Mouse (Mus musculus) midbrain, embryonic 12.5 days (tissue): Measurements from ENCODE around the gene 2210011C24Rik. TPM values are rescaled to one million over a fixed set of nuclear protein-coding genes. Genes with fewer than 3 reads are reported as not detected.
"Not testable (repeated sequence)": the region's sequence is repeated elsewhere in the genome, so short reads cannot be mapped to it uniquely, and the experiment has no call there.

ENCODE experiments used
- ATAC-seq: fragments of 200-750 bp; cut with Nextera tagmentation; 2 replicates; pipeline ENCODE4 v1.8.0; 2017; ENCODE audit warnings: low read depth, moderate TSS enrichment, moderate library complexity; ENCODE audit not compliant: low FRiP score
- H3K27ac ChIP-seq: fragments of 300-500 bp; sonication (generic); replicated peaks from 2 replicates; pipeline ENCODE4 v1.5.1; 2016; ENCODE audit warnings: mild to moderate bottlenecking
- H3K27me3 ChIP-seq: fragments of 300-500 bp; sonication (generic); 2 replicates; pipeline ENCODE4 v1.6.1; 2016; ENCODE audit warnings: mild to moderate bottlenecking
- H3K36me3 ChIP-seq: fragments of 300-500 bp; sonication (generic); 2 replicates; pipeline ENCODE4 v1.6.1; 2016
- H3K4me1 ChIP-seq: fragments of 300-500 bp; sonication (generic); 2 replicates; pipeline ENCODE4 v1.6.1; 2016
- H3K4me2 ChIP-seq: fragments of 300-500 bp; sonication (generic); replicated peaks from 2 replicates; pipeline ENCODE4 v1.6.1; 2016; ENCODE audit warnings: mild to moderate bottlenecking, moderate library complexity
- H3K4me3 ChIP-seq: fragments of 300-500 bp; sonication (generic); 2 replicates; pipeline ENCODE4 v1.5.1; 2016; ENCODE audit warnings: mild to moderate bottlenecking
- H3K9ac ChIP-seq: fragments of 300-500 bp; sonication (generic); replicated peaks from 2 replicates; pipeline ENCODE4 v1.6.1; 2016; ENCODE audit warnings: mild to moderate bottlenecking, moderate library complexity
- H3K9me3 ChIP-seq: fragments of 300-500 bp; sonication (generic); 2 replicates; pipeline ENCODE4 v1.6.1; 2016; ENCODE audit warnings: mild to moderate bottlenecking
- WGBS: fragments of 180-500 bp; shearing (Covaris S2); methylation state at CpG from one replicate; pipeline ENCODE4 v1.1.7; 2016; 5-methylcytosine and 5-hydroxymethylcytosine counted together
- polyA plus RNA-seq: library from polyadenylated mRNA; unstranded; fragments of >200 nt; fragmentation: Nextera tagmentation; extraction: Ambion mirVana; gene quantifications from 2 replicates; pipeline ENCODE4 v1.2.1, GENCODE M21; 2016

2210011C24Rik gene
- polyA plus RNA-seq, 1 experiment from 2014 or later = not detected

DNA sequence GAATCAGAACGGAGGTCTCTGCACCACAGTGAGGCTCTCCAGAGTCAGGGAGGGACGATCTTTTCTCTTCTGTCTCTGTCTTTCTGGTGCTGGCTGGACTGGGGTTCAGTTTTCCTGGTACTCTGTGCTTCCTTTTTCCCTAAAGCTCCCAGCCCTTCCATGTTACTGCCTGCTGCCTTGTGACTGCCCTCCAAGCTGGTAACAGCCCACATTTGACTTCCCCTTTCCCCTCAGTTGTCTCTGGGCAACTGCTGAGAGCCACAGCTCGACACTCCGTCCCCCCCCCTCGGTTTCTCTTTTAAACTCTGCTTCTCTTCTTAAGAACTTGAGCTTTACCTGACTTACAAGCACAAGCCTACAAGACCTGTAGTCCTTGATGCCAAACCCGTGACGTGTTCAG lies 22.7 kb downstream of the 2210011C24Rik start:
- ATAC-seq = no peak
- Histone ChIP-seq H3K4me1 (no peaks in the 10 kb centered on the region), H3K4me2 (no peak overlapping the region), H3K27ac (no peak overlapping the region), H3K9me3 (no peaks in the 10 kb centered on the region), H3K4me3 (no peak overlapping the region), H3K27me3 (no peaks in the 10 kb centered on the region), H3K9ac (no peak overlapping the region), H3K36me3 (peaks cover 79% of the 10 kb centered on the region)
- 86% methylated on average over 7 of the region's 7 CpGs for WGBS

DNA sequence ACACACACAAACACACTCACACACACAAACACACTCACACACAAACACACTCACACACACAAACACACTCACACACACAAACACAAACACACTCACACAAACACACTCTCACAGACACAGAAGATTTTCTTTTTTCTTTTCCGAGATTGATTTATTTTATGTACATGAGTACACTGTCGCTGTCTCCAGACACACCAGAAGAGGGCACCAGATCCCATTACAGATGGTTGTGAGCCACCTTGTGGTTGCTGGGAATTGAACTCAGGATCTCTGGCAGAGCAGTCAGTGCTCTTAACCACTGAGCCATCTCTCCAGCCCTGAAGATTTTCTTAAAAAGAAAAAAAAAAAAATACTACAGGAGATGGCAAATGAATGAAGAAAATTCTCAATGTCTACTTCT lies 28.7 kb downstream of the 2210011C24Rik start:
- not testable (repeated sequence) for H3K4me2 ChIP-seq, H3K4me3 ChIP-seq, H3K27ac ChIP-seq, H3K27me3 ChIP-seq, H3K9me3 ChIP-seq, H3K4me1 ChIP-seq, ATAC-seq, H3K9ac ChIP-seq
- WGBS = 99% methylated on average over 2 of the region's 2 CpGs
- H3K36me3 ChIP-seq = peaks cover 77% of the 10 kb centered on the region

- H3K4me2 ChIP-seq = no peak overlapping the region
- no peaks in the 10 kb centered on the region for H3K9me3 ChIP-seq
- peaks cover 69% of the 10 kb centered on the region for H3K36me3 ChIP-seq
- H3K4me3 ChIP-seq = no peak overlapping the region
- 93% methylated on average over 4 of the region's 4 CpGs for WGBS
- H3K9ac ChIP-seq = no peak overlapping the region
- no peaks in the 10 kb centered on the region for H3K27me3 ChIP-seq
- no peak overlapping the region for H3K27ac ChIP-seq
- no peak for ATAC-seq
- peaks cover 8% of the 10 kb centered on the region for H3K4me1 ChIP-seq
These were observed 29.5 kb downstream of the 2210011C24Rik start for GRCm38 (mm10) chr8:83982449-83982848.

- H3K4me3 ChIP-seq = no peak overlapping the region
- H3K36me3 ChIP-seq = peaks cover 60% of the 10 kb centered on the region
- no peaks in the 10 kb centered on the region for H3K9me3 ChIP-seq
- peaks cover 15% of the 10 kb centered on the region for H3K4me1 ChIP-seq
- no peak overlapping the region for H3K27ac ChIP-seq
- no peak overlapping the region for H3K9ac ChIP-seq
- WGBS = 94% methylated on average over 7 of the region's 7 CpGs
- no peak overlapping the region for H3K4me2 ChIP-seq
- no peaks in the 10 kb centered on the region for H3K27me3 ChIP-seq
- ATAC-seq = no peak
These were observed 30.4 kb downstream of the 2210011C24Rik start for GRCm38 (mm10) chr8:83981533-83981932.

GRCm38 (mm10) chr8:83980845-83981244 lies 31.1 kb downstream of the 2210011C24Rik start:
- H3K27me3 ChIP-seq = no peaks in the 10 kb centered on the region
- H3K4me3 ChIP-seq = no peak overlapping the region
- H3K36me3 ChIP-seq = peaks cover 53% of the 10 kb centered on the region
- no peaks in the 10 kb centered on the region for H3K9me3 ChIP-seq
- ATAC-seq = no peak
- H3K9ac ChIP-seq = no peak overlapping the region
- H3K4me1 ChIP-seq = peaks cover 15% of the 10 kb centered on the region
- 90% methylated on average over 8 of the region's 8 CpGs for WGBS
- no peak overlapping the region for H3K27ac ChIP-seq
- no peak overlapping the region for H3K4me2 ChIP-seq

- Histone ChIP-seq H3K4me1 (peaks cover 15% of the 10 kb centered on the region), H3K27ac (no peak overlapping the region), H3K27me3 (no peaks in the 10 kb centered on the region), H3K36me3 (peaks cover 49% of the 10 kb centered on the region), H3K4me2 (no peak overlapping the region), H3K9me3 (no peaks in the 10 kb centered on the region), H3K9ac (0 out of 2 replicates have a peak overlapping the region, but pooled peaks have one; percentile 20), H3K4me3 (no peak overlapping the region)
- WGBS = 88% methylated on average over 1 of the region's 1 CpGs
- no peak for ATAC-seq
These were observed 31.7 kb downstream of the 2210011C24Rik start for GRCm38 (mm10) chr8:83980250-83980649.

- H3K4me2 ChIP-seq = no peak overlapping the region
- WGBS = 75% methylated on average over 9 of the region's 9 CpGs
- H3K9me3 ChIP-seq = no peaks in the 10 kb centered on the region
- H3K27ac ChIP-seq = 0 out of 2 replicates have a peak overlapping the region, but pooled peaks have one; percentile 11
- no peaks in the 10 kb centered on the region for H3K27me3 ChIP-seq
- H3K36me3 ChIP-seq = peaks cover 33% of the 10 kb centered on the region
- peaks cover 31% of the 10 kb centered on the region for H3K4me1 ChIP-seq
- no peak overlapping the region for H3K9ac ChIP-seq
- no peak for ATAC-seq
- no peak overlapping the region for H3K4me3 ChIP-seq
These were observed 33.8 kb downstream of the 2210011C24Rik start for GRCm38 (mm10) chr8:83978200-83978599.

DNA sequence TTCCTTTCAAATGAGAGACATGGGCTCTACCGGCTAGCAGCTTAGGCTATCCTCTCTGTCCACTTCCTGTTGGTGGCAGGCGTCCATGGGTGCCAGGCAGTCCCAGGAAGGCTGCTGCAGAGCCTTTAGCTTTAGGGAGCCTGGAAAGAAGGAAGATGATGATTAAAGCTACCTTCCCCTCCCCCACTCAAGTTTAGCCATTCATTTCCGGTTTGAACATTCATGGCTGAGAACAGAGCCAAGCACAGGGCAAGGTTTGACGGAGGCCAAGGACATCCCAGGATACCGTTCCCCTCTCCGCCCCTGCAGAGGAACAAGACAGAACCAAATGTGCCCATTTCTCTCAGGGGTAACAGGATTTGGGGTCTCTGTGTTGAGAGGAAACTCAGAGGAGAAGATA lies 34.3 kb downstream of the 2210011C24Rik start:
- ATAC-seq = no peak
- H3K4me2 ChIP-seq = no peak overlapping the region
- H3K9ac ChIP-seq = no peak overlapping the region
- H3K27me3 ChIP-seq = no peaks in the 10 kb centered on the region
- H3K4me1 ChIP-seq = peaks cover 31% of the 10 kb centered on the region
- H3K27ac ChIP-seq = 0 out of 2 replicates have a peak overlapping the region, but pooled peaks have one; percentile 11
- no peak overlapping the region for H3K4me3 ChIP-seq
- H3K36me3 ChIP-seq = peaks cover 28% of the 10 kb centered on the region
- H3K9me3 ChIP-seq = no peaks in the 10 kb centered on the region
- 76% methylated on average over 6 of the region's 6 CpGs for WGBS

DNA sequence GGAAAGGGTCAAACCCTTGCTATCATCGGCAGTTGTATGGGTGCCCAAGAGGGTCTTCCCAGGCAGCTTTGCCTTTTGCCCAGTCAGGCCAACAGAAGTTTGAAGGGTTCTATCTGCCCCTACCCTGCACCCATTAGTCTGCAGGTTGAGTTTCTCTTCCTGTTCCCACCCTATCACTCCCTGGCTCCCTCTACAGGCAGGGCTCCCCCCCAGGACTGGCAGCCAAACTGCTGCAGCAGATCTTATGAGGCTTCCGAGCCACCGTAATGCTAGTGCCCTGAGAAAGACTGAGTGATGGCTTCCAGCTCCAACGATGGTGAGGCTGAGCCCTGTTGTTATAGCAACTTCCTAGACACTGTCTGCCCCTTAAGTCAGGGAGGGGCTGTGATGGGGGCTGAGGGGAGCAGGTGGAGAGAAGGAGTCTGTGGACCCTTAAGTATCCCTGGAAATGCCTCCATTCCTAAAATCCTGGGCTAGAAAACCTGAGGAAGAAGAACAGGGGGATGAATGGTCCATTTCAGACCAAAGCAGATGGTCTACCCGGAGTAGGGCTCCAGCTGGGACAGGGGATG lies 35.1 kb downstream of the 2210011C24Rik start:
- H3K4me3 ChIP-seq = no peak overlapping the region
- H3K27ac ChIP-seq = no peak overlapping the region
- peaks cover 34% of the 10 kb centered on the region for H3K4me1 ChIP-seq
- WGBS = 87% methylated on average over 5 of the region's 5 CpGs
- 0 out of 2 replicates have a peak overlapping the region, but pooled peaks have one; percentile 6 for H3K9ac ChIP-seq
- no peaks in the 10 kb centered on the region for H3K9me3 ChIP-seq
- no peak overlapping the region for H3K4me2 ChIP-seq
- no peak for ATAC-seq
- no peaks in the 10 kb centered on the region for H3K27me3 ChIP-seq
- H3K36me3 ChIP-seq = peaks cover 20% of the 10 kb centered on the region

DNA sequence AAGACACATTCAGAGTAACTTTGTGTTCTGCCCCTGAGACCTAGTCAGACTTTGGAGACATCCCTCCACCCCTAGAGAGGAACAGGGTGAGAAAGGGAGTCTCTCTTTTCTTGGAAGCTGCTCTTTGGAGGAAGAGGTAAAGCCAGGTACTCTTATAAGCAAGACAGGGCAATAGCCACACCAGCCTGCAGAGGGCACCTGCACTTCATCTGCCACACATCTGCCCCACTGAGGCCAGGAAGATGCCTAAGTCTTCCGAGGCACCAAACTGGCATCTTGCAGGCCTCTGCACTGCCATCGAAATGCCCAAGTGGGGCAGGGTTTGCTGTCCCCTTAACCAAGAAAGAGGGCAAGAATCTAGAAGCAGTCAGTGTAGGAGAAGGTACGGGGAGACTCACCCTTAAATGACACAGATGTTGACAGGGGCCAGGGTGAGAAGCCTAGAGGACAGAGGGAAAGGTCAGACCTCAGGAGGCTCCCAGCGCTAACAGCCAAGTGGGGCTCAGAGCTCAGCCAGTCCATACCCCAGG lies 35.8 kb downstream of the 2210011C24Rik start:
- 85% methylated on average over 4 of the region's 4 CpGs for WGBS
- Histone ChIP-seq H3K9me3 (no peaks in the 10 kb centered on the region), H3K4me1 (peaks cover 37% of the 10 kb centered on the region)

GRCm38 (mm10) chr8:83974521-83974920 lies 37.5 kb downstream of the 2210011C24Rik start:
- peak overlapping the region; percentile 37; the same call in 1 of the 2 replicates for H3K9ac ChIP-seq
- no peaks in the 10 kb centered on the region for H3K27me3 ChIP-seq
- no peak overlapping the region for H3K27ac ChIP-seq
- H3K4me1 ChIP-seq = peaks cover 37% of the 10 kb centered on the region
- H3K36me3 ChIP-seq = peaks cover 3% of the 10 kb centered on the region
- H3K9me3 ChIP-seq = no peaks in the 10 kb centered on the region
- ATAC-seq = no peak
- 80% methylated on average over 4 of the region's 4 CpGs for WGBS
- H3K4me2 ChIP-seq = peak overlapping the region; percentile 98; the same call in 1 of the 2 replicates
- peak overlapping the region; percentile 9; the same call in 1 of the 2 replicates for H3K4me3 ChIP-seq

More for the DNA sequence above, 35.8 kb downstream of the 2210011C24Rik start:
- H3K9ac ChIP-seq = no peak overlapping the region
- no peak for ATAC-seq
- no peak overlapping the region for H3K4me3 ChIP-seq
- no peaks in the 10 kb centered on the region for H3K27me3 ChIP-seq
- no peak overlapping the region for H3K27ac ChIP-seq
- peaks cover 13% of the 10 kb centered on the region for H3K36me3 ChIP-seq
- H3K4me2 ChIP-seq = no peak overlapping the region

- Histone ChIP-seq H3K36me3 (peaks cover 12% of the 10 kb centered on the region), H3K4me2 (peak overlapping the region; percentile 98), H3K4me3 (peak overlapping the region; percentile 95), H3K27ac (peak overlapping the region; percentile 77), H3K9me3 (no peaks in the 10 kb centered on the region), H3K9ac (peak overlapping the region; percentile 87), H3K27me3 (no peaks in the 10 kb centered on the region), H3K4me1 (peaks cover 37% of the 10 kb centered on the region)
- no peak; the same call in none of the 2 replicates for ATAC-seq
- 3% methylated on average over 37 of the region's 37 CpGs for WGBS
These were observed 38.6 kb downstream of the 2210011C24Rik start for GRCm38 (mm10) chr8:83973161-83974031.
